Mouse (Mus musculus): ENCODE measurements around the gene Adh6a.

- TF ChIP-seq CTCF (IDR thresholded peaks at IDR 0.05; ENCODE audit: insufficient read depth, low read length) (no peak), POLR2A (IDR thresholded peaks at IDR 0.05; ENCODE audit: borderline replicate concordance, extremely low read depth, low read depth, low read length) (no peak)
Measured at GRCm38 (mm10) chr3:138336104-138336754, 23.1 kb downstream of the Adh6a start.
